Mouse (Mus musculus) G1E (cell line): ENCODE measurements around the gene Arid5b.

ENCODE experiments used
- CTCF ChIP-seq: IDR thresholded peaks from 2 replicates; pipeline ENCODE4 v1.5.1; 2012; ENCODE audit warnings: low read depth, low read length, inconsistent platforms, mixed read lengths
- GATA1 ChIP-seq: IDR thresholded peaks from 2 replicates; pipeline ENCODE4 v1.6.1; 2012; ENCODE audit warnings: borderline replicate concordance, low read length, inconsistent platforms, mixed read lengths
- TAL1 ChIP-seq: conservative IDR thresholded peaks from 2 replicates; pipeline ENCODE4 v1.6.1; 2012; ENCODE audit warnings: low read depth, low read length, inconsistent platforms, mixed read lengths

DNA sequence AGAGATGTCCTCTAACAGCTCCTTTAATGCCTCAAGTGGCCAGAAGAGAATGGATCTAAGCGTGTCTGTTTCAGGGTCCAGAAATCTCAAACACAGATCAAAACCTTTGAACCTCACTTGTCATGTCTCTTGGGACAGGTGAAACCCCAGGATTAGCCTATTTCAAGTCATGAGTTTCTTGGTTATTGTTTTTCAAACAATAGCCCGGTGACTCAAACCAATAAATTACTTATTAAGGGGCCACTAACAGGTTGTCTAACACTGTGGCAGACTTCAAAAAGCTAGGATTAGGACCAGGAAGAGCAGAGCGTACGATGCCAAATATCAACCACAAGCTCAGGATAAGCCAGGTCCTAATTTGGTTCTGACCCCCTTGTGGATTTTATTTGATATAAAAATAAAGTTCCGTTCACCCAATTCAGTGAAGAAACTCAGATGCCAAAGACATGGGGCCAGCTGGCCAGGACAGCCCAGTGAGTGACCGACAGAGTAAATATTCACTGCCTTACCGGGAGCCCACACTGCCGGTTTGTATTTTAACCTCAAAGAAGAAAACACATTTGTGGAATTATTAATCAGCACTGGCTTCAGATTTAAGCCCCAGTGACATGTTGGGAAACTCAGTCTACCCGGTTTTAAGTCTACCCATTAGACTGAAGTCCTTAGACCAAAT lies 15.1 kb downstream of the Arid5b start:
- TF ChIP-seq CTCF (no peak), TAL1 (no peak), GATA1 (no peak)
